Mouse (Mus musculus): Measurements from ENCODE around the gene Reln. TPM values are rescaled to one million over a fixed set of nuclear protein-coding genes. Genes with fewer than 3 reads are reported as not detected.
A peak's percentile ranks its signal among the peaks of the same experiment; 100 is the strongest.

Reln gene
- polyA plus RNA-seq, 1 experiment from 2014 or later, result 2.4 TPM

- Histone ChIP-seq H3K27me3 (ENCODE audit: low read depth, poor library complexity, severe bottlenecking) (no peaks in the 10 kb centered on the region), H3K36me3 (no peaks in the 10 kb centered on the region), H3K4me1 (no peaks in the 10 kb centered on the region), H3K27ac (replicated peaks) (no peak overlapping the region), H3K4me3 (no peak overlapping the region), H3K9me3 (replicated peaks) (no peaks in the 10 kb centered on the region)
- DNase-seq (ENCODE audit: low spot score), result no peak
- WGBS, result 89% methylated on average over 4 of the region's 4 CpGs
Observed at GRCm38 (mm10) chr5:21919281-21919780, 425.2 kb downstream of the Reln start.

GRCm38 (mm10) chr5:21915973-21916372 is 428.5 kb downstream of the Reln start:
- Histone ChIP-seq H3K36me3 (no peaks in the 10 kb centered on the region), H3K9me3 (replicated peaks) (no peaks in the 10 kb centered on the region), H3K27me3 (ENCODE audit: low read depth, poor library complexity, severe bottlenecking) (no peaks in the 10 kb centered on the region), H3K27ac (replicated peaks) (no peak overlapping the region), H3K4me3 (no peak overlapping the region), H3K4me1 (no peaks in the 10 kb centered on the region)
- no peak for DNase-seq (ENCODE audit: low spot score)

- Histone ChIP-seq H3K36me3 (no peaks in the 10 kb centered on the region), H3K4me3 (no peak overlapping the region), H3K27ac (replicated peaks) (no peak overlapping the region), H3K9me3 (replicated peaks) (no peaks in the 10 kb centered on the region), H3K27me3 (ENCODE audit: low read depth, poor library complexity, severe bottlenecking) (no peaks in the 10 kb centered on the region), H3K4me1 (no peaks in the 10 kb centered on the region)
- DNase-seq (ENCODE audit: low spot score), result no peak
- WGBS, result 80% methylated on average over 3 of the region's 3 CpGs
Observed at GRCm38 (mm10) chr5:21914776-21915175, 429.7 kb downstream of the Reln start.

GRCm38 (mm10) chr5:21912835-21913530 is 431.5 kb downstream of the Reln start:
- 92% methylated on average over 23 of the region's 23 CpGs for WGBS
- no peak overlapping the region for H3K4me3 ChIP-seq
- H3K9me3 ChIP-seq (replicated peaks), result no peaks in the 10 kb centered on the region
- no peaks in the 10 kb centered on the region for H3K4me1 ChIP-seq
- H3K27me3 ChIP-seq (ENCODE audit: low read depth, poor library complexity, severe bottlenecking), result no peaks in the 10 kb centered on the region
- DNase-seq (ENCODE audit: low spot score), result no peak
- H3K36me3 ChIP-seq, result no peaks in the 10 kb centered on the region
- H3K27ac ChIP-seq (replicated peaks), result no peak overlapping the region

GRCm38 (mm10) chr5:21910726-21911125 is 433.8 kb downstream of the Reln start:
- no peaks in the 10 kb centered on the region for H3K4me1 ChIP-seq
- 93% methylated on average over 12 of the region's 12 CpGs for WGBS
- no peak overlapping the region for H3K27ac ChIP-seq (replicated peaks)
- no peak overlapping the region for H3K4me3 ChIP-seq
- no peaks in the 10 kb centered on the region for H3K27me3 ChIP-seq (ENCODE audit: low read depth, poor library complexity, severe bottlenecking)
- H3K36me3 ChIP-seq, result no peaks in the 10 kb centered on the region
- no peak for DNase-seq (ENCODE audit: low spot score)
- no peaks in the 10 kb centered on the region for H3K9me3 ChIP-seq (replicated peaks)

GRCm38 (mm10) chr5:21909713-21910112 is 434.8 kb downstream of the Reln start:
- no peak for DNase-seq (ENCODE audit: low spot score)
- no peaks in the 10 kb centered on the region for H3K9me3 ChIP-seq (replicated peaks)
- no peak overlapping the region for H3K27ac ChIP-seq (replicated peaks)
- no peaks in the 10 kb centered on the region for H3K36me3 ChIP-seq
- 91% methylated on average over 3 of the region's 3 CpGs for WGBS
- H3K4me3 ChIP-seq, result no peak overlapping the region
- H3K27me3 ChIP-seq (ENCODE audit: low read depth, poor library complexity, severe bottlenecking), result no peaks in the 10 kb centered on the region
- no peaks in the 10 kb centered on the region for H3K4me1 ChIP-seq

GRCm38 (mm10) chr5:21901411-21901810 is 443.1 kb downstream of the Reln start:
- no peaks in the 10 kb centered on the region for H3K9me3 ChIP-seq (replicated peaks)
- WGBS, result 68% methylated on average over 12 of the region's 12 CpGs
- no peaks in the 10 kb centered on the region for H3K36me3 ChIP-seq
- no peak overlapping the region for H3K4me3 ChIP-seq
- no peaks in the 10 kb centered on the region for H3K27me3 ChIP-seq (ENCODE audit: low read depth, poor library complexity, severe bottlenecking)
- no peaks in the 10 kb centered on the region for H3K4me1 ChIP-seq
- DNase-seq (ENCODE audit: low spot score), result no peak
- H3K27ac ChIP-seq (replicated peaks), result no peak overlapping the region

- Histone ChIP-seq H3K4me3 (no peak overlapping the region), H3K36me3 (no peaks in the 10 kb centered on the region), H3K27me3 (ENCODE audit: low read depth, poor library complexity, severe bottlenecking) (no peaks in the 10 kb centered on the region), H3K27ac (replicated peaks) (no peak overlapping the region), H3K9me3 (replicated peaks) (no peaks in the 10 kb centered on the region), H3K4me1 (no peaks in the 10 kb centered on the region)
- WGBS, result 77% methylated on average over 6 of the region's 6 CpGs
- no peak for DNase-seq (ENCODE audit: low spot score)
Observed at GRCm38 (mm10) chr5:21900891-21901290, 443.6 kb downstream of the Reln start.

- Histone ChIP-seq H3K36me3 (no peaks in the 10 kb centered on the region), H3K4me3 (no peak overlapping the region), H3K27ac (replicated peaks) (no peak overlapping the region), H3K27me3 (ENCODE audit: low read depth, poor library complexity, severe bottlenecking) (no peaks in the 10 kb centered on the region), H3K4me1 (no peaks in the 10 kb centered on the region), H3K9me3 (replicated peaks) (no peaks in the 10 kb centered on the region)
- no peak for DNase-seq (ENCODE audit: low spot score)
- WGBS, result 91% methylated on average over 6 of the region's 6 CpGs
Observed at GRCm38 (mm10) chr5:21898875-21899274, 445.6 kb downstream of the Reln start.

GRCm38 (mm10) chr5:21896586-21896985 is 447.9 kb downstream of the Reln start:
- WGBS, result 80% methylated on average over 14 of the region's 14 CpGs
- Histone ChIP-seq H3K36me3 (no peaks in the 10 kb centered on the region), H3K4me1 (no peaks in the 10 kb centered on the region), H3K4me3 (no peak overlapping the region), H3K27me3 (ENCODE audit: low read depth, poor library complexity, severe bottlenecking) (no peaks in the 10 kb centered on the region), H3K27ac (replicated peaks) (no peak overlapping the region), H3K9me3 (replicated peaks) (no peaks in the 10 kb centered on the region)
- DNase-seq (ENCODE audit: low spot score), result no peak

- Histone ChIP-seq H3K27ac (replicated peaks) (no peak overlapping the region), H3K27me3 (ENCODE audit: low read depth, poor library complexity, severe bottlenecking) (no peaks in the 10 kb centered on the region), H3K9me3 (replicated peaks) (no peaks in the 10 kb centered on the region), H3K36me3 (no peaks in the 10 kb centered on the region), H3K4me3 (no peak overlapping the region), H3K4me1 (no peaks in the 10 kb centered on the region)
- WGBS, result 90% methylated on average over 3 of the region's 3 CpGs
- DNase-seq (ENCODE audit: low spot score), result no peak
Observed at GRCm38 (mm10) chr5:21894168-21894567, 450.3 kb downstream of the Reln start.

GRCm38 (mm10) chr5:21866750-21867149 is 477.8 kb downstream of the Reln start:
- Histone ChIP-seq H3K27ac (replicated peaks) (no peak overlapping the region; the same call in 1 of the 2 replicates), H3K9me3 (replicated peaks) (no peaks in the 10 kb centered on the region), H3K4me3 (no peak overlapping the region), H3K36me3 (no peaks in the 10 kb centered on the region), H3K27me3 (ENCODE audit: low read depth, poor library complexity, severe bottlenecking) (peaks cover 13% of the 10 kb centered on the region), H3K4me1 (peaks cover 18% of the 10 kb centered on the region)
- 68% methylated on average over 8 of the region's 8 CpGs for WGBS
- no peak for DNase-seq (ENCODE audit: low spot score)

- peaks cover 13% of the 10 kb centered on the region for H3K27me3 ChIP-seq (ENCODE audit: low read depth, poor library complexity, severe bottlenecking)
- no peaks in the 10 kb centered on the region for H3K9me3 ChIP-seq (replicated peaks)
- WGBS, result 9% methylated on average over 6 of the region's 6 CpGs
- no peaks in the 10 kb centered on the region for H3K36me3 ChIP-seq
- peaks cover 18% of the 10 kb centered on the region for H3K4me1 ChIP-seq
- peak; percentile 32 for DNase-seq (ENCODE audit: low spot score)
- no peak overlapping the region; the same call in 1 of the 2 replicates for H3K27ac ChIP-seq (replicated peaks)
- peak overlapping the region; percentile 48 for H3K4me3 ChIP-seq
Observed at GRCm38 (mm10) chr5:21866311-21866712, 478.2 kb downstream of the Reln start.

Measured in midbrain, embryonic 10.5 days (tissue).